Mouse (Mus musculus) forebrain, embryonic 10.5 days (tissue): Measurements from ENCODE around the gene BC049352. TPM values are rescaled to one million over a fixed set of nuclear protein-coding genes. Genes with fewer than 3 reads are reported as not detected.
A peak's percentile ranks its signal among the peaks of the same experiment; 100 is the strongest.

Experiments used
- DNase-seq: peaks from one replicate; pipeline ENCODE4 v3.0.0-alpha.2; 2017; ENCODE audit warnings: low spot score; ENCODE audit errors: extremely low spot score
- H3K27ac ChIP-seq: fragments of 300-500 bp; sonication (generic); 2 replicates; pipeline ENCODE4 v1.5.1; 2016; ENCODE audit warnings: mild to moderate bottlenecking
- H3K27me3 ChIP-seq: fragments of 300-500 bp; sonication (generic); 2 replicates; pipeline ENCODE4 v1.6.1; 2016; ENCODE audit warnings: mild to moderate bottlenecking; ENCODE audit not compliant: poor library complexity, severe bottlenecking
- H3K36me3 ChIP-seq: fragments of 300-500 bp; sonication (generic); replicated peaks from 2 replicates; pipeline ENCODE4 v1.6.1; 2016; ENCODE audit warnings: mild to moderate bottlenecking, moderate library complexity
- H3K4me1 ChIP-seq: fragments of 300-500 bp; sonication (generic); 2 replicates; pipeline ENCODE4 v1.6.1; 2016
- H3K4me3 ChIP-seq: fragments of 300-500 bp; sonication (generic); 2 replicates; pipeline ENCODE4 v1.5.1; 2016; ENCODE audit warnings: mild to moderate bottlenecking, moderate library complexity
- H3K9me3 ChIP-seq: fragments of 300-500 bp; sonication (generic); 2 replicates; pipeline ENCODE4 v1.6.1; 2016; ENCODE audit warnings: mild to moderate bottlenecking, moderate library complexity
- WGBS: fragments of 180-500 bp; shearing (Covaris S2); methylation state at CpG from one replicate; pipeline ENCODE4 v1.1.7; 2016; 5-methylcytosine and 5-hydroxymethylcytosine counted together
- polyA plus RNA-seq: library from polyadenylated mRNA; unstranded; fragments of >200 nt; fragmentation: Nextera tagmentation; extraction: Ambion mirVana; gene quantifications from 2 replicates; pipeline ENCODE4 v1.2.1, GENCODE M21; 2016

Gene BC049352
- polyA plus RNA-seq, 1 experiment from 2014 or later: not detected

DNA sequence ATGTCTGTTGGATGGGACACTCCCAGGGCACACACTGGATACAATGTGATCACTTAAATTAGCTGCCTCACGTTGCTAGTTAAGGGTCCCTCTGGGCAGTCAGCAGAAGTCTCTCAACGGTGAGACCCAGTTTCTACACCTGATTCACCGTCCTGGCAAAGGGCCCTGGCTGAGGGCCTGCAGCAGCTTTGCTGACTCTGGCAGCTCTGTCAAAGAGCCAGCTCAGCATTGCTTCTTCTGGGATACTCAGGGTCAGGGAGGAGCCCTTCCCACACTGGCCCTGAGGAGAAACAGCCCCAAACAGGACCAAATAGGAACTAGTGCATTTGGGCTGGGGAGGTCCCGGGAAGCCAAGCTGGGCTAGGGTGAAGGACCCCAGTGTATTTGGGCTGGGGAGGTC, 79.7 kb downstream of the BC049352 start:
- DNase-seq: no peak
- no peak overlapping the region for H3K4me3 ChIP-seq
- no peaks in the 10 kb centered on the region for H3K9me3 ChIP-seq
- no peaks in the 10 kb centered on the region for H3K27me3 ChIP-seq
- WGBS: 78% methylated on average over 4 of the region's 4 CpGs
- no peaks in the 10 kb centered on the region for H3K36me3 ChIP-seq
- H3K4me1 ChIP-seq: no peaks in the 10 kb centered on the region
- no peak overlapping the region for H3K27ac ChIP-seq

DNA sequence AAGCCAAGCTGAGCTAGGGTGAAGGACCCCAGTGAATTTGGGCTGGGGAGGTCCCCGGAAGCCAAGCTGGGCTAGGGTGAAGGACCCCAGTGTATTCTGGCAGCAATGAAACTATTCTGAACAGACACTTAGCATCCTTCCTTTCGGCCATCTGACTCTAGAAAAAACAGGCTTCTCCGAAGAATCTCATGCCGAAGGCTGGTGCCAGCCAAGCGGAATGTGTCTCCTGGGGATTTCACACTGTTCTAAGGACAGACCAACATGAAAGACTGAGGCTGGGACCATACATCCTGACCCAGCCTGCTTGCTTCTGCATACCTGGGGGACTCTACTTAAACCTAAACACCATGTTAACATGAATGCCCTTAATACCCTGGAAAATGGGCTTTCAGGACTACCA, 80.1 kb downstream of the BC049352 start:
- WGBS: 79% methylated on average over 5 of the region's 5 CpGs
- no peak overlapping the region for H3K4me3 ChIP-seq
- H3K9me3 ChIP-seq: no peaks in the 10 kb centered on the region
- no peaks in the 10 kb centered on the region for H3K4me1 ChIP-seq
- H3K27me3 ChIP-seq: peaks cover 1% of the 10 kb centered on the region; the same call in 1 of the 2 replicates
- no peaks in the 10 kb centered on the region for H3K36me3 ChIP-seq
- no peak for DNase-seq
- H3K27ac ChIP-seq: no peak overlapping the region

- Histone ChIP-seq H3K36me3 (no peaks in the 10 kb centered on the region), H3K27me3 (peaks cover 51% of the 10 kb centered on the region)
- WGBS: 91% methylated on average over 4 of the region's 4 CpGs
Measured at GRCm38 (mm10) chr9:45267099-45267498, 85.3 kb downstream of the BC049352 start.

DNA sequence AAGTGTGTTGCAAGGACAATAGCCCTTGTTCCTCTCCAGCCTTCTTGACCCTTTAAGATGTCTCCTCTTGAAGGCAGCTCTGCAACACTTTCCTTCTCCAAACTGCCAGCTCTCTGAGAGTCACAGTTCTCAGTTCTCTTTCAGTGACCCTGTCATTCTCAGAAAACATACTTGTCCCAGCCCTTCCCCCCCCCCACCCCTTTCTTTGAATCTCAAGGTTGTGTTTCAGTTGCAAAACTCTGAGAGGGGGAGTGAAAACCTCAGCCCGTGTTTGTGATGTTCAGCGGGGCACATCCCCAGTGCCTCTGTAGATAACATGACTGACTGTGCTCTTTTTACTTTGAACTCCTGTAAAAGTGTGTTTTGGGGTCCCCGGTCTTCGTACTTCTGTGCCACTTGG, 86.3 kb downstream of the BC049352 start:
- H3K36me3 ChIP-seq: no peaks in the 10 kb centered on the region
- 68% methylated on average over 4 of the region's 4 CpGs for WGBS
- H3K27ac ChIP-seq: no peak overlapping the region
- no peaks in the 10 kb centered on the region for H3K9me3 ChIP-seq
- H3K27me3 ChIP-seq: peaks cover 51% of the 10 kb centered on the region
- peak overlapping the region; percentile 56; the same call in 1 of the 2 replicates for H3K4me3 ChIP-seq
- no peak for DNase-seq
- peaks cover 18% of the 10 kb centered on the region for H3K4me1 ChIP-seq

More at GRCm38 (mm10) chr9:45267099-45267498, 85.3 kb downstream of the BC049352 start:
- no peaks in the 10 kb centered on the region for H3K9me3 ChIP-seq
- no peak for DNase-seq
- H3K4me1 ChIP-seq: peaks cover 18% of the 10 kb centered on the region
- H3K27ac ChIP-seq: no peak overlapping the region
- H3K4me3 ChIP-seq: no peak overlapping the region

- no peak within 1 kb of the TSS for H3K27ac ChIP-seq
Measured at GRCm38 (mm10) chr9:45268597-45269325, 87.0 kb downstream of the BC049352 start, which contains the start of gene Il10ra. TSS of gene Il10ra (minus strand) at chr9:45269149.

DNA sequence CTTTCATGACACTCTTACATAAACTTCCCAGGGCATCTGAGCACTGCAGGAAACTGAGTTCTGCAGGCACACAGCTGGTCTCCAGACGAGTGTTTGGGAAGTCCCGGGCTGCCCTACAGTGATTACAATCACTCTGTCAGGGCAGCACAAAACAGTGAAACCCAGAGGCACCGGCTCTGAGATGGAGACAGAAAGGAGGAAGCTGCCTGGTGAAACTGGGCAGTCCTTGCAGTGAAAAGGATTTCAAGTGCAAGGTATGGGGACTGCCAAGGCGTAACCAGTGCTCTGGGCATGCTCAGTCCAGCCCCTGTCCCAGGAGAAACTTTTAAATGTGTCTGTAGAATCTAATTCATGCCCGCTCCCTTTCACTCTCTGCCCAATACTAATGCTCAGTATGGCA, 90.4 kb downstream of the BC049352 start:
- Histone ChIP-seq H3K4me3 (no peak overlapping the region), H3K27ac (no peak overlapping the region), H3K27me3 (peaks cover 47% of the 10 kb centered on the region), H3K36me3 (no peaks in the 10 kb centered on the region), H3K4me1 (peaks cover 18% of the 10 kb centered on the region), H3K9me3 (no peaks in the 10 kb centered on the region)
- WGBS: 60% methylated on average over 5 of the region's 5 CpGs
- no peak for DNase-seq

More at GRCm38 (mm10) chr9:45268597-45269325, 87.0 kb downstream of the BC049352 start, which contains the start of gene Il10ra:
- H3K9me3 ChIP-seq: no peaks in the 10 kb centered on the region
- no peaks in the 10 kb centered on the region for H3K36me3 ChIP-seq
- H3K27me3 ChIP-seq: peaks cover 51% of the 10 kb centered on the region
- H3K4me1 ChIP-seq: peaks cover 18% of the 10 kb centered on the region
- peak; percentile 45 for DNase-seq
- H3K4me3 ChIP-seq: peak within 1 kb of the TSS; percentile 56
- 5% methylated on average over 36 of the region's 36 CpGs for WGBS

GRCm38 (mm10) chr9:45274218-45274617, 92.4 kb downstream of the BC049352 start:
- WGBS: 91% methylated on average over 4 of the region's 4 CpGs
- no peaks in the 10 kb centered on the region for H3K9me3 ChIP-seq
- DNase-seq: no peak

GRCm38 (mm10) chr9:45274635-45275034, 92.8 kb downstream of the BC049352 start:
- peaks cover 22% of the 10 kb centered on the region for H3K27me3 ChIP-seq
- no peaks in the 10 kb centered on the region for H3K9me3 ChIP-seq
- no peak for DNase-seq
- H3K27ac ChIP-seq: no peak overlapping the region
- H3K36me3 ChIP-seq: no peaks in the 10 kb centered on the region
- no peak overlapping the region for H3K4me3 ChIP-seq
- H3K4me1 ChIP-seq: no peaks in the 10 kb centered on the region
- 89% methylated on average over 2 of the region's 2 CpGs for WGBS

More at GRCm38 (mm10) chr9:45274218-45274617, 92.4 kb downstream of the BC049352 start:
- Histone ChIP-seq H3K4me3 (no peak overlapping the region), H3K4me1 (peaks cover 3% of the 10 kb centered on the region), H3K27me3 (peaks cover 27% of the 10 kb centered on the region), H3K36me3 (no peaks in the 10 kb centered on the region), H3K27ac (no peak overlapping the region)

- Histone ChIP-seq H3K4me3 (no peak overlapping the region), H3K9me3 (no peaks in the 10 kb centered on the region), H3K27ac (no peak overlapping the region), H3K36me3 (no peaks in the 10 kb centered on the region), H3K27me3 (no peaks in the 10 kb centered on the region), H3K4me1 (no peaks in the 10 kb centered on the region)
- no peak for DNase-seq
- WGBS: 84% methylated on average over 3 of the region's 3 CpGs
Measured at GRCm38 (mm10) chr9:45280059-45280458, 98.3 kb downstream of the BC049352 start.

GRCm38 (mm10) chr9:45280891-45281290, 99.1 kb downstream of the BC049352 start:
- no peak for DNase-seq
- H3K9me3 ChIP-seq: no peaks in the 10 kb centered on the region
- WGBS: 85% methylated on average over 3 of the region's 3 CpGs

DNA sequence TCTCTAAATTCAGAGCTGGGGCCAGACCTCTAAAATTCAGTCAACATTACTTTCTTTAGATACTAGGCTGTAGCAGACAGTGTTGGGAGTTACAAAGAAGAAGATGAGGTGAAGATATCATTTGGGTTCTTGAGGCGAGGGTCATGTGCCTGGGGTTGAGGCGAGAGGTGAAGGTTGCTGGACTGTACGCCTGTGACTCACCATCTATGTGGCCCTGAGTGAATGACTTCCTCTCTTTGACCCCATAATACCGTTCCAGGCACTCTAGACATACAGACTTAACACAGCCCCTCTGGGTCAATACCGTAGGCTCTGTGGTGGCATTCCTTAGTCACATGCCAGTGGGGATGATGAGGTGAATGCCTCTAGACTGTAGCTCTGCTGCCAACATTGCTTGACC, 100.7 kb downstream of the BC049352 start:
- no peaks in the 10 kb centered on the region for H3K27me3 ChIP-seq
- H3K9me3 ChIP-seq: no peaks in the 10 kb centered on the region
- no peak overlapping the region for H3K4me3 ChIP-seq
- no peak overlapping the region for H3K27ac ChIP-seq
- 92% methylated on average over 5 of the region's 5 CpGs for WGBS
- no peaks in the 10 kb centered on the region for H3K4me1 ChIP-seq
- DNase-seq: no peak
- no peaks in the 10 kb centered on the region for H3K36me3 ChIP-seq

More at GRCm38 (mm10) chr9:45280891-45281290, 99.1 kb downstream of the BC049352 start:
- Histone ChIP-seq H3K27ac (no peak overlapping the region), H3K27me3 (no peaks in the 10 kb centered on the region), H3K4me1 (no peaks in the 10 kb centered on the region), H3K4me3 (no peak overlapping the region), H3K36me3 (no peaks in the 10 kb centered on the region)

DNA sequence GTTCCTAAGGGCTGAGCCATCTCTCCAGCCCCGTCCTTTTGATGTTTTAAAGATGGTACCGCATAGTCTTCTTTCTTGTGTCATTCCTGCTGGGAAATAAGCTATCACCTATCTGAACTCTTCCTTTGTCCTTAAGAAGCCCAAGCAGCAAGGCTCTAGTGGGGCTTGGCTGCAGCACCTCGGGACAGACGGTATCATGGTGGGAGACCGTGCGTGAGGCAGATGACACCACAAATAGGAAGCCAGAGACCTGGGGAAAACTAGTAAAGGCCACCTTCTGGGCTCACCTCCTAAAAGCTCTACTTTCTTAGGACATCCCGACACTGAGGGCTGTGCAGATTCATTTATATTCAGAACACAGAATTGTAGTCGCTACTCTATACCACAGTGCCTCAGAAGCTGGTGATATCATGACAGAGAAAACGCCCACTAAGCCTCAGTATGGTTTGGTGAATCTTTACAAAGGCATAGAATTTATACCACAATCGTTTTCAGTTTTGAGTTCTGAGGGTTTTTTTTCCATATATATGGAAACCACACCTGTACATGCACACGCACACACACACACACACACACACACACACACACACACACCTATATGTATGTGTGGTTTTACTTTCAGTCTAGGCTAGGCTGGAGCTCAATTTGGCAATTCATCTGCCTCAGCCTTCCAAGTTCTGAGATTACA, 109.8 kb downstream of the BC049352 start:
- no peaks in the 10 kb centered on the region for H3K36me3 ChIP-seq

More for the DNA sequence above, 109.8 kb downstream of the BC049352 start:
- DNase-seq: no peak
- Histone ChIP-seq H3K27me3 (no peaks in the 10 kb centered on the region), H3K9me3 (no peaks in the 10 kb centered on the region), H3K4me1 (no peaks in the 10 kb centered on the region), H3K4me3 (no peak overlapping the region), H3K27ac (no peak overlapping the region)
- WGBS: 86% methylated on average over 11 of the region's 11 CpGs
